Mouse (Mus musculus) heart, embryonic 16.5 days (tissue): Measurements from ENCODE around the gene Nicn1. TPM values are rescaled to one million over a fixed set of nuclear protein-coding genes. Genes with fewer than 3 reads are reported as not detected.

ENCODE experiments used
- polyA plus RNA-seq: library from polyadenylated mRNA; unstranded; fragments of >200 nt; fragmentation: Nextera tagmentation; extraction: Ambion mirVana; gene quantifications from 2 replicates; pipeline ENCODE4 v1.2.1, GENCODE M21; 2015

Gene Nicn1
- polyA plus RNA-seq, 1 experiment from 2014 or later = 23.7 TPM

Other genes with a start within 250 kb of the Nicn1 start
- 21.6 and 26.0 TPM in 2 replicates for gene Gmppb, start 241.2 kb upstream of the Nicn1 start, polyA plus RNA-seq
- gene Amigo3, start 237.3 kb upstream of the Nicn1 start, polyA plus RNA-seq = 1.9 and 2.4 TPM in 2 replicates
- 0.44 and 0.53 TPM in 2 replicates for gene Mst1, start 210.0 kb upstream of the Nicn1 start, polyA plus RNA-seq
- gene Rnf123, start 207.1 kb upstream of the Nicn1 start, polyA plus RNA-seq = 31.3 and 34.7 TPM in 2 replicates
- 54.5 and 57.0 TPM in 2 replicates for gene Apeh, start 195.8 kb upstream of the Nicn1 start, polyA plus RNA-seq
- 0.34 and 0.81 TPM in 2 replicates for gene Bsn, start 100.0 kb upstream of the Nicn1 start, polyA plus RNA-seq
- gene Dag1, start 26.5 kb upstream of the Nicn1 start, polyA plus RNA-seq = 136 and 145 TPM in 2 replicates
- gene Amt, start 6.4 kb downstream of the Nicn1 start, polyA plus RNA-seq = 8.1 and 8.7 TPM in 2 replicates
- gene Rhoa, start 15.7 kb downstream of the Nicn1 start, polyA plus RNA-seq = 372 and 444 TPM in 2 replicates
- 32.5 and 34.2 TPM in 2 replicates for gene Tcta, start 15.7 kb downstream of the Nicn1 start, polyA plus RNA-seq
- gene Gpx1, start 48.5 kb downstream of the Nicn1 start, polyA plus RNA-seq = 647 and 680 TPM in 2 replicates
- 83.6 and 84.2 TPM in 2 replicates for gene Usp4, start 57.4 kb downstream of the Nicn1 start, polyA plus RNA-seq
- gene 1700102P08Rik, start 102.4 kb downstream of the Nicn1 start, polyA plus RNA-seq = 0.14 and 0.42 TPM in 2 replicates
- gene Ccdc36, start 138.1 kb downstream of the Nicn1 start, polyA plus RNA-seq = 0.45 and 0.71 TPM in 2 replicates
- not detected in 2 replicates for gene BC048562, start 146.1 kb downstream of the Nicn1 start, polyA plus RNA-seq
- 39.8 and 44.3 TPM in 2 replicates for gene Ccdc71, start 170.1 kb downstream of the Nicn1 start, polyA plus RNA-seq
- gene Klhdc8b, start 171.2 kb downstream of the Nicn1 start, polyA plus RNA-seq = 103 and 110 TPM in 2 replicates
- 67.1 and 77.7 TPM in 2 replicates for gene Lamb2, start 189.3 kb downstream of the Nicn1 start, polyA plus RNA-seq
- 60.1 and 63.5 TPM in 2 replicates for gene Usp19, start 200.2 kb downstream of the Nicn1 start, polyA plus RNA-seq
- 70.4 and 83.2 TPM in 2 replicates for gene Qars, start 217.3 kb downstream of the Nicn1 start, polyA plus RNA-seq
- gene Qrich1, start 226.4 kb downstream of the Nicn1 start, polyA plus RNA-seq = 82.2 and 82.5 TPM in 2 replicates